Mouse (Mus musculus) intestine, postnatal 0 days (tissue): ENCODE results near the gene Slc8a2. TPM values are rescaled to one million over a fixed set of nuclear protein-coding genes. Genes with fewer than 3 reads are reported as not detected.
A peak's percentile ranks its signal among the peaks of the same experiment; 100 is the strongest.

ENCODE experiments used
- ATAC-seq: fragments of 200-750 bp; cut with Nextera tagmentation; 2 replicates; pipeline ENCODE4 v1.8.0; 2017; ENCODE audit warnings: mild to moderate bottlenecking, moderate TSS enrichment, moderate library complexity
- H3K27ac ChIP-seq: fragments of 300-500 bp; sonication (generic); 2 replicates; pipeline ENCODE4 v1.5.1; 2014; ENCODE audit warnings: mild to moderate bottlenecking, low read depth, low read length, moderate library complexity
- H3K27me3 ChIP-seq: fragments of 300-500 bp; sonication (generic); replicated peaks from 2 replicates; pipeline ENCODE4 v1.6.1; 2014; ENCODE audit warnings: low read length, mixed read lengths; ENCODE audit not compliant: control insufficient read depth, insufficient read depth
- H3K36me3 ChIP-seq: fragments of 300-500 bp; sonication (generic); 2 replicates; pipeline ENCODE4 v1.6.1; 2014; ENCODE audit warnings: mild to moderate bottlenecking, moderate library complexity; ENCODE audit not compliant: control insufficient read depth, insufficient read depth
- H3K4me1 ChIP-seq: fragments of 300-500 bp; sonication (generic); replicated peaks from 2 replicates; pipeline ENCODE4 v1.6.1; 2014; ENCODE audit warnings: antibody characterized with exemption, low read length, mixed read lengths; ENCODE audit not compliant: control insufficient read depth, insufficient read depth
- H3K4me2 ChIP-seq: fragments of 300-500 bp; sonication (generic); replicated peaks from 2 replicates; pipeline ENCODE4 v1.6.1; 2014; ENCODE audit warnings: low read depth, mild to moderate bottlenecking, moderate library complexity
- H3K4me3 ChIP-seq: fragments of 300-500 bp; sonication (generic); 2 replicates; pipeline ENCODE4 v1.5.1; 2014; ENCODE audit warnings: low read depth, low read length
- H3K9ac ChIP-seq: fragments of 300-500 bp; sonication (generic); 2 replicates; pipeline ENCODE4 v1.6.1; 2014; ENCODE audit warnings: mild to moderate bottlenecking, low read depth, low read length
- H3K9me3 ChIP-seq: fragments of 300-500 bp; sonication (generic); 2 replicates; pipeline ENCODE4 v1.6.1; 2016; ENCODE audit warnings: mixed run types; ENCODE audit not compliant: control insufficient read depth
- CTCF ChIP-seq: sonication (generic); IDR thresholded peaks from 2 replicates; pipeline ENCODE4 v1.5.1; 2016; ENCODE audit warnings: low read depth, mild to moderate bottlenecking, control low read depth, antibody characterized with exemption, moderate library complexity
- WGBS: fragments of 180-500 bp; shearing (Covaris S2); extraction: QIAGEN DNeasy Blood & Tissue Kit; methylation state at CpG from one replicate; pipeline ENCODE4 v1.1.7; 2014; 5-methylcytosine and 5-hydroxymethylcytosine counted together
- polyA plus RNA-seq: library from polyadenylated mRNA; unstranded; fragments of >200 nt; fragmentation: Nextera tagmentation; extraction: Ambion mirVana; gene quantifications from 2 replicates; pipeline ENCODE4 v1.2.1, GENCODE M21; 2015

Slc8a2 gene
- polyA plus RNA-seq, 1 experiment from 2014 or later = 0.08 TPM

DNA sequence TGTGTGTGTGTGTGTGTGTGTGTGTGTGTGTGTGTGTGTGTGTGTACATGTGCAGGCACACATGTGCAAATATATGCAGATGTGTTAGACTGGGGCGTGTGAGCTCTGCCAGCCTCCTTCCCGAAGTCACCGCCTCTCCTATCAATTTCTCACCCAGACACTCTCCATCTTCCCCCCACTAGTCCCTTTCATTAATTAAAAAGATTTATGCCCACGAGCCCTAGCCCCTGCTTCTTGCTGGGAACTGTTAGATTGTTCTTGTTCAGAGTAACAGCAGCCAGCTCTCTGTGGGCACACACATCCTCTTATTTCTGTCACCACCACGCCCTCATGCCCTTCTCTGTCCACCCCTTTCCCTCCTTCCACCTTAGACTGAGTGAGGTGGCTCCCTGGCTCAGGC lies 43.5 kb downstream of the Slc8a2 start:
- WGBS = 59% methylated on average over 5 of the region's 5 CpGs
- no peaks in the 10 kb centered on the region for H3K36me3 ChIP-seq
- ATAC-seq = no peak
- H3K4me2 ChIP-seq = no peak overlapping the region
- no peak overlapping the region for H3K9ac ChIP-seq
- H3K27ac ChIP-seq = no peak overlapping the region
- TF ChIP-seq CTCF = no peak
- no peak overlapping the region for H3K4me3 ChIP-seq
- H3K27me3 ChIP-seq = no peaks in the 10 kb centered on the region
- H3K4me1 ChIP-seq = no peaks in the 10 kb centered on the region
- H3K9me3 ChIP-seq = no peaks in the 10 kb centered on the region

DNA sequence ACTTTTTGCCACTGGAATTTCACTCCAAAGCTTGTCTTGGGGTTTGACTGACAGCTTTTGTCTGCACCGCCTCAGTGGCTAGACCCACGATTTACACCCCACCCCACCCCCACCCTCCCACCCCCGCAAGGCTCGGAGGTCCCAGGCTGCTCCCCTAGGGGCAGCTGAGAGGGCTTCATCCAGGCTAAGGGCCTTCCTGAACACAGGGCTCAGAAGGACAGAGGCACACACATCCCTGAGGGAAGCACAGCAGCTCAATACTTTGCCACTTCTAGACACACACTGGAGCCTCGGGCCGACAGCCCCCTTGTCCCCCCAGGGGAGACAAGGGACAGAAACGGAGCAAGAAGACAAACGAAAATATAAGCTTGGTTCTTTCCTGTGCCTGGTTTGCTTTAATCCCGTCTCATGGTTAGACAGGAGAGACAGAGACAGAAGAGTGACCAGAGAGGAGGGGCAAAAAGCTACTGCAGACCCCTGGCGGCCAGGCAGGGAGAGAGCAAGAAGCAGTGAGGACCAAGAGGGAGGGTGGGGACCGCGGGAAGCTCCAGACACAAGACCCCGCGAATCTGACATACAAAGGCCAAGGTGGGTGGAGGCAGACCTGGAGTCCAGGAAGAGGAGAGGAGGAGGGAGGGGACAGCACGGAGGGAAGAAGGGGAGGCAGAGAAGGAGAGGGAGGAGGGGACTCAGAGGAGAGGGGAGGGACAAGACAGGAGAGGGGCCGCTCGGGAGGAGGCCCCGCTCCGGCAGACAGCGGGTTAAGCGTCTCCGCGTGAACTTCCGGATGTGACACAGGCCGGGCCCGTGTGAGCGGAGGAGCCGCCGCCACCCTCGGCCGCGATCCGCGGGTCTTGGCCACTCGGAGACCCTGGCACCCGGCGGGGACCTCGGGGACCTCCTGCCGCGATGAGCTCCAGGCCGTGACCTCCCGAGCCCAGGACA lies 45.2 kb downstream of the Slc8a2 start, which contains the start of gene Meis3:
Meis3 (plus strand) TSS at position 494 of the 945 bp plus-strand sequence.
- peak; percentile 72 for ATAC-seq
- WGBS = 1% methylated on average over 41 of the region's 42 CpGs
- H3K4me3 ChIP-seq = peak within 1 kb of the TSS; percentile 69
- H3K9me3 ChIP-seq = no peaks in the 10 kb centered on the region
- TF ChIP-seq CTCF = peak; percentile 67
- H3K4me2 ChIP-seq = peak within 1 kb of the TSS; percentile 86
- H3K27me3 ChIP-seq = no peaks in the 10 kb centered on the region
- H3K27ac ChIP-seq = peak within 1 kb of the TSS; percentile 2; the same call in 1 of the 2 replicates
- peaks cover 11% of the 10 kb centered on the region for H3K36me3 ChIP-seq
- peak within 1 kb of the TSS; percentile 64 for H3K9ac ChIP-seq
- H3K4me1 ChIP-seq = no peaks in the 10 kb centered on the region

DNA sequence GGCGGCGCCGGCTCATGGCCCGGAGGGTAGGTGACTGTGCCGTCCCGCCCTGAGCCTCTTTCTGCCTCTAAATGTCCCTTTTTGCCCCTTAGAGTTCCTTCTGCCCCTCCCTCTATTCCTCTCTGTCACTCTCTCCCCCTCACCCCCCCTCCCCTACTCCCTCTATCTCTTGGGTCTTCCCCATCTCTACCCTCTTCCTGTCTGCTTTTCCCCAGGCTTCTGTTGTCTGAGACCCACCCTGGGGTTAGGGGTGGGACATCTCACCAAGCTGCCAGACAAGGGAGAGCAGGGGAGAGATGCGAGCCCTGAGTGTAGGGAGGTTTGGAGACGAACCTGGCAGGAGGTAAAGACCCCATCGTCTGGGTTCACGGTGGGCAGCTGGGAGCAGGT lies 45.9 kb downstream of the Slc8a2 start:
- H3K9me3 ChIP-seq = no peaks in the 10 kb centered on the region
- ATAC-seq = no peak; the same call in none of the 2 replicates
- H3K36me3 ChIP-seq = peaks cover 11% of the 10 kb centered on the region
- H3K4me3 ChIP-seq = peak overlapping the region; percentile 69
- H3K27ac ChIP-seq = no peak overlapping the region
- TF ChIP-seq CTCF = no peak
- no peaks in the 10 kb centered on the region for H3K4me1 ChIP-seq
- 1% methylated on average over 10 of the region's 10 CpGs for WGBS
- H3K9ac ChIP-seq = peak overlapping the region; percentile 64
- no peaks in the 10 kb centered on the region for H3K27me3 ChIP-seq
- H3K4me2 ChIP-seq = peak overlapping the region; percentile 86

DNA sequence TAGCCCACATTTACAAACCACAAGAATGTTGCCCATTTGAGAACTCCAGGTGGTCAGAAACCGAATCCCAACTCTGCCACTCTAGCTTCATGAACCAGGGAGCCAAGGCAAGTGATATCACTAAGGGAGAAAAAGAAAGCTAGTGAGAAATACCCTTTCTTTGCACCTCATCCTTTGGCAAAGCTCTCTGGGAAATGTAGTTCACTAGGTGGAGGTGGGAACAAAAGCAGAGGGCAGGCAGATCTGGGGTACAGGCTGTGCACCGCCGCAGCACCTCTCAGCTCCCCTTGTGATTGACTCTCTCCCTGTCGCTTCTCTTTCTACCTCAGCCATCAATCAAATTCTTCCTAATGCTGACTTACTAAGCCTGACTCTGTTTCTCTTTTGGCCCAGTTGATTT lies 48.5 kb downstream of the Slc8a2 start:
- Histone ChIP-seq H3K36me3 (peaks cover 11% of the 10 kb centered on the region), H3K4me1 (no peaks in the 10 kb centered on the region), H3K4me2 (no peak overlapping the region), H3K9me3 (no peaks in the 10 kb centered on the region), H3K4me3 (no peak overlapping the region), H3K9ac (no peak overlapping the region), H3K27ac (no peak overlapping the region), H3K27me3 (no peaks in the 10 kb centered on the region)
- ATAC-seq = no peak
- WGBS = 82% methylated on average over 4 of the region's 4 CpGs
- TF ChIP-seq CTCF = no peak

DNA sequence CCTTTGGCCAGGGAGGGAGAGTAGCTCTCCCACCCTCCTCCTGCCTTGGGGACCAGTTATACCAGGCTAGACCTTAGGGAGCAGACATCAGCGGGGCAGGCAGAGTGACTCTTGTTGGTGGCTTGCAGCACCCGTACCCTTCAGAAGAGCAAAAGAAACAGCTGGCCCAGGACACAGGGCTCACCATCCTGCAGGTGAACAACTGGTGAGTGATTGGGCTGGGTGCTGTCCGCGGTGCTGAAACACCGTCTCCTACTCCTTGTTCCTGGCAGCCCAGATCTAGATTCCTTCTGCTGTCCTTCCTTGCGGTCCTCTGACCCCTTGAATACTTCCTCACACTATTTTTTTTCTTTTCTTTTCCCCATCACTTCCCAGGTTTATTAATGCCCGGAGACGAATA lies 54.0 kb downstream of the Slc8a2 start:
- ATAC-seq = no peak
- H3K4me1 ChIP-seq = no peaks in the 10 kb centered on the region
- 29% methylated on average over 8 of the region's 8 CpGs for WGBS

DNA sequence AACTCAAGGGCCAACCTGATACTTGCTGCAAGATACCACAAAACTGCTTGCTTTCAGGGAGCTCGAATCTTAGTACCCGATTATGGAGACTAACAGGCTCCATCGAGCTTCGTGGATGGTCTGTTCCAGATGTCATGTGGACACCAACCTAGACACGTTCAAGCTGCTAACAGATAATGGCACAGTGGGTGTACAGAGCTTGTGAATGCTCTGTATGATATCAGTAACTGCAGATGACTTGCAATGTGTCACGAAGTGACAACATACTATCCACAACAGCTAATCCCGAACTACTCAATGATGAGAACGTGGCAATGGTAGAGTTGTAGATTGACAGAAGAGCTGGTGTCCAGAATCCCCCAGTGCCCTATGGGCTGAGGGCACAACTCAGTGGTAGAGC lies 57.9 kb downstream of the Slc8a2 start:
- no peak overlapping the region for H3K4me3 ChIP-seq
- no peaks in the 10 kb centered on the region for H3K27me3 ChIP-seq
- TF ChIP-seq CTCF = no peak
- H3K9ac ChIP-seq = no peak overlapping the region
- H3K9me3 ChIP-seq = no peaks in the 10 kb centered on the region
- no peak overlapping the region for H3K27ac ChIP-seq
- no peak overlapping the region for H3K4me2 ChIP-seq
- H3K36me3 ChIP-seq = peaks cover 15% of the 10 kb centered on the region; the same call in 1 of the 2 replicates
- no peak for ATAC-seq
- no peaks in the 10 kb centered on the region for H3K4me1 ChIP-seq
- WGBS = 80% methylated on average over 8 of the region's 8 CpGs

More for the DNA sequence above, 54.0 kb downstream of the Slc8a2 start:
- no peak for TF ChIP-seq CTCF
- H3K27ac ChIP-seq = no peak overlapping the region
- no peak overlapping the region for H3K9ac ChIP-seq
- no peak overlapping the region for H3K4me3 ChIP-seq
- H3K27me3 ChIP-seq = no peaks in the 10 kb centered on the region
- H3K9me3 ChIP-seq = no peaks in the 10 kb centered on the region
- H3K36me3 ChIP-seq = peaks cover 25% of the 10 kb centered on the region
- no peak overlapping the region for H3K4me2 ChIP-seq
